Mouse (Mus musculus): ENCODE data around the gene Wscd1.
"Not testable (repeated sequence)": the region's sequence is repeated elsewhere in the genome, so short reads cannot be mapped to it uniquely, and the experiment has no call there.

Gene Wscd1

GRCm38 (mm10) chr11:71770479-71770878, 20.8 kb downstream of the Wscd1 start:
- DNase-seq (ENCODE audit: low spot score), result no peak

- no peak for DNase-seq (ENCODE audit: low spot score)
Measured at GRCm38 (mm10) chr11:71771074-71771473, 21.4 kb downstream of the Wscd1 start.

GRCm38 (mm10) chr11:71772056-71772455, 22.3 kb downstream of the Wscd1 start:
- no peak for DNase-seq (ENCODE audit: low spot score)

GRCm38 (mm10) chr11:71772802-71773201, 23.1 kb downstream of the Wscd1 start:
- no peak for DNase-seq (ENCODE audit: low spot score)

- no peak for DNase-seq (ENCODE audit: low spot score)
Measured at GRCm38 (mm10) chr11:71773986-71774767, 24.5 kb downstream of the Wscd1 start.

- no peak for DNase-seq (ENCODE audit: low spot score)
Measured at GRCm38 (mm10) chr11:71775056-71775455, 25.3 kb downstream of the Wscd1 start.

GRCm38 (mm10) chr11:71779642-71780041, 29.9 kb downstream of the Wscd1 start:
- no peak for DNase-seq (ENCODE audit: low spot score)

- DNase-seq (ENCODE audit: low spot score), result no peak
Measured at GRCm38 (mm10) chr11:71781737-71782354, 32.1 kb downstream of the Wscd1 start.

GRCm38 (mm10) chr11:71785499-71785898, 35.8 kb downstream of the Wscd1 start:
- no peak for DNase-seq (ENCODE audit: low spot score)

GRCm38 (mm10) chr11:71788209-71788608, 38.5 kb downstream of the Wscd1 start:
- no peak for DNase-seq (ENCODE audit: low spot score)

- DNase-seq (ENCODE audit: low spot score), result no peak
Measured at GRCm38 (mm10) chr11:71790227-71790626, 40.5 kb downstream of the Wscd1 start.

GRCm38 (mm10) chr11:71799206-71799605, 49.5 kb downstream of the Wscd1 start:
- no peak for DNase-seq (ENCODE audit: low spot score)

GRCm38 (mm10) chr11:71808521-71808920, 58.8 kb downstream of the Wscd1 start:
- no peak for DNase-seq (ENCODE audit: low spot score)

- DNase-seq (ENCODE audit: low spot score), result no peak
Measured at GRCm38 (mm10) chr11:71811828-71812227, 62.1 kb downstream of the Wscd1 start.

GRCm38 (mm10) chr11:71812921-71813320, 63.2 kb downstream of the Wscd1 start:
- DNase-seq (ENCODE audit: low spot score), result no peak

GRCm38 (mm10) chr11:71814511-71814910, 64.8 kb downstream of the Wscd1 start:
- no peak for DNase-seq (ENCODE audit: low spot score)

- no peak for DNase-seq (ENCODE audit: low spot score)
Measured at GRCm38 (mm10) chr11:71815326-71815725, 65.6 kb downstream of the Wscd1 start.

GRCm38 (mm10) chr11:71816918-71817317, 67.2 kb downstream of the Wscd1 start:
- no peak for DNase-seq (ENCODE audit: low spot score)

GRCm38 (mm10) chr11:71817341-71817740, 67.6 kb downstream of the Wscd1 start:
- no peak for DNase-seq (ENCODE audit: low spot score)

- DNase-seq (ENCODE audit: low spot score), result no peak
Measured at GRCm38 (mm10) chr11:71818111-71818510, 68.4 kb downstream of the Wscd1 start.

GRCm38 (mm10) chr11:71819901-71820300, 70.2 kb downstream of the Wscd1 start:
- DNase-seq (ENCODE audit: low spot score), result no peak

GRCm38 (mm10) chr11:71820847-71821246, 71.1 kb downstream of the Wscd1 start:
- no peak for DNase-seq (ENCODE audit: low spot score)

- DNase-seq (ENCODE audit: low spot score), result not testable (repeated sequence)
Measured at GRCm38 (mm10) chr11:71821526-71821925, 71.8 kb downstream of the Wscd1 start.

GRCm38 (mm10) chr11:71822031-71822430, 72.3 kb downstream of the Wscd1 start:
- DNase-seq (ENCODE audit: low spot score), result no peak

All from urinary bladder, postnatal 14 days (tissue).